Mouse (Mus musculus) intestine, postnatal 0 days (tissue): ENCODE data around the gene Grap2. TPM values are rescaled to one million over a fixed set of nuclear protein-coding genes. Genes with fewer than 3 reads are reported as not detected.

Source experiments
- ATAC-seq: fragments of 200-750 bp; cut with Nextera tagmentation; 2 replicates; pipeline ENCODE4 v1.8.0; 2017; ENCODE audit warnings: mild to moderate bottlenecking, moderate TSS enrichment, moderate library complexity
- H3K27ac ChIP-seq: fragments of 300-500 bp; sonication (generic); 2 replicates; pipeline ENCODE4 v1.5.1; 2014; ENCODE audit warnings: mild to moderate bottlenecking, low read depth, low read length, moderate library complexity
- H3K27me3 ChIP-seq: fragments of 300-500 bp; sonication (generic); replicated peaks from 2 replicates; pipeline ENCODE4 v1.6.1; 2014; ENCODE audit warnings: low read length, mixed read lengths; ENCODE audit not compliant: control insufficient read depth, insufficient read depth
- H3K36me3 ChIP-seq: fragments of 300-500 bp; sonication (generic); 2 replicates; pipeline ENCODE4 v1.6.1; 2014; ENCODE audit warnings: mild to moderate bottlenecking, moderate library complexity; ENCODE audit not compliant: control insufficient read depth, insufficient read depth
- H3K4me1 ChIP-seq: fragments of 300-500 bp; sonication (generic); replicated peaks from 2 replicates; pipeline ENCODE4 v1.6.1; 2014; ENCODE audit warnings: antibody characterized with exemption, low read length, mixed read lengths; ENCODE audit not compliant: control insufficient read depth, insufficient read depth
- H3K4me2 ChIP-seq: fragments of 300-500 bp; sonication (generic); replicated peaks from 2 replicates; pipeline ENCODE4 v1.6.1; 2014; ENCODE audit warnings: low read depth, mild to moderate bottlenecking, moderate library complexity
- H3K4me3 ChIP-seq: fragments of 300-500 bp; sonication (generic); 2 replicates; pipeline ENCODE4 v1.5.1; 2014; ENCODE audit warnings: low read depth, low read length
- H3K9ac ChIP-seq: fragments of 300-500 bp; sonication (generic); 2 replicates; pipeline ENCODE4 v1.6.1; 2014; ENCODE audit warnings: mild to moderate bottlenecking, low read depth, low read length
- H3K9me3 ChIP-seq: fragments of 300-500 bp; sonication (generic); 2 replicates; pipeline ENCODE4 v1.6.1; 2016; ENCODE audit warnings: mixed run types; ENCODE audit not compliant: control insufficient read depth
- CTCF ChIP-seq: sonication (generic); IDR thresholded peaks from 2 replicates; pipeline ENCODE4 v1.5.1; 2016; ENCODE audit warnings: low read depth, mild to moderate bottlenecking, control low read depth, antibody characterized with exemption, moderate library complexity
- WGBS: fragments of 180-500 bp; shearing (Covaris S2); extraction: QIAGEN DNeasy Blood & Tissue Kit; methylation state at CpG from one replicate; pipeline ENCODE4 v1.1.7; 2014; 5-methylcytosine and 5-hydroxymethylcytosine counted together
- polyA plus RNA-seq: library from polyadenylated mRNA; unstranded; fragments of >200 nt; fragmentation: Nextera tagmentation; extraction: Ambion mirVana; gene quantifications from 2 replicates; pipeline ENCODE4 v1.2.1, GENCODE M21; 2015

The Grap2 gene
- polyA plus RNA-seq: 0.24 and 0.27 TPM in 2 replicates

DNA sequence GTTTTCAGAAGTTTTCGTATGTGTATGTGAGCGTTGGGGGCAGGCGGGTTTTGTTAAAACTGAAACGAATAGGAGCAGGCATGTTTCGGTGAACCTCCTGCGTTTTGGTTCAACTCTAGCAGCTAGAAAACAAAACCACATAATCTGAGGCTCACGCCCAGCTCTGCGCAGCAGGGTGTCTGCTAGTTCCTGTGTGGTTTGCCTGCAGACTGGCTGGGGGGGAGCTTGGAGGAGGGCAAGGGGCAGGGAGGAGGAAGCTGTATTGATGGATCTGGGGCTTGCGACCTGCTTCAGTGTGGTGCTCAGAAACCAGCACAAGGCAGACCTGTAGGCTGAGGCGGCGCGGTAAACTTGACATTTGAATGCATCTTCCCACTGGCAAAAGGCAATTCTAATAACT, at the start of gene Grap2:
Gene Grap2 (plus strand): TSS at position 304 of the 400 bp plus-strand sequence.
- Histone ChIP-seq H3K9ac (no peak within 1 kb of the TSS), H3K4me2 (no peak within 1 kb of the TSS), H3K9me3 (no peaks in the 10 kb centered on the region), H3K36me3 (no peaks in the 10 kb centered on the region), H3K27ac (no peak within 1 kb of the TSS), H3K4me1 (no peaks in the 10 kb centered on the region), H3K4me3 (no peak within 1 kb of the TSS), H3K27me3 (0 out of 2 replicates have a peak, but pooled peaks cover 4% of the 10 kb centered on the region)
- no peak for TF ChIP-seq CTCF
- WGBS: 62% methylated on average over 12 of the region's 12 CpGs
- ATAC-seq: no peak

DNA sequence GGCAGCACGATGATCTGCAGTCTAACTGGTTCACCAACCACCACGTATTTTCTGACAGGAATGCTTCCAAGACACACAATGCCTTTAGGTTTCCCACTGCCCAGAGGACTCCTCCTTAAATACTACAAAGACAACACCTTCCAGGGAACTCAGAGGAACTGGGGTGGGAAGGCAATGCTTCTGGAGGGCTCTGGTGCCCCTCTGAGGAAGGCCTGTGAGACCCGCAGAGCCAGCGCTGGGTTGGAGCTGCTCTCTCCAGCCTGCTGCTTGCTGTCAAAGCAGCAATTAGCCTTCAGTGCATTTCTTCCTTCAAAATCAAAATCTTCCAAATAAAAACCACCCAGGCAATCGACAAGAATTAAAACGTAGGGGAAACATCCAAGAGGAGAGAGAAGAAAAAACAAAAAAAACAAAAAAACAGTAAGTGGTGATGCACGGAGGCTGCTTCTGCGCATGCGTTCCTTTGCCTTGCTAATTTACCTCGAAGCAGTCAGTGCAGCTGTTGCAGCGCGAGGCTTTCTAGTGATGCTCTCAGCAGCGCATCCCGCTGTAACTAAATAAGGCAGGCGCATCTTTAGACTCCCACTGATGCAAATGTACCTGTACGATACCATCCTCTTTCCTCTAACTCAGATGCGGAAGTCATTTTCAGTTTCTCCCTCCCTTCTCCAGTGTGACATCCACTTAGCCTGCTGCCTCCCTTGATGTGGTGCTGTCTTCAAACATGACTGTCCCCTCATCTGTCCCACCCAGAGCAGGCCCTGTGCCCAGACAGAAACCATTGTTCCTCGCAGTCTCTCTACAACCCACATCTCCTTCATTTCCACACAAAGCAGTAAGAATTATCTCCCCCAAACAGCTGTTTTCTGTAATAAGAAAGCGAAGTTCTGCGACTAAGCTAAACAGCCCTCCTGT, 42.2 kb upstream of the Grap2 start:
- ATAC-seq: no peak
- no peak overlapping the region for H3K9ac ChIP-seq
- H3K36me3 ChIP-seq: no peaks in the 10 kb centered on the region
- no peaks in the 10 kb centered on the region for H3K4me1 ChIP-seq
- H3K27me3 ChIP-seq: no peaks in the 10 kb centered on the region
- H3K9me3 ChIP-seq: no peaks in the 10 kb centered on the region
- H3K27ac ChIP-seq: no peak overlapping the region
- 58% methylated on average over 20 of the region's 20 CpGs for WGBS
- no peak for TF ChIP-seq CTCF
- H3K4me3 ChIP-seq: no peak overlapping the region
- no peak overlapping the region for H3K4me2 ChIP-seq

DNA sequence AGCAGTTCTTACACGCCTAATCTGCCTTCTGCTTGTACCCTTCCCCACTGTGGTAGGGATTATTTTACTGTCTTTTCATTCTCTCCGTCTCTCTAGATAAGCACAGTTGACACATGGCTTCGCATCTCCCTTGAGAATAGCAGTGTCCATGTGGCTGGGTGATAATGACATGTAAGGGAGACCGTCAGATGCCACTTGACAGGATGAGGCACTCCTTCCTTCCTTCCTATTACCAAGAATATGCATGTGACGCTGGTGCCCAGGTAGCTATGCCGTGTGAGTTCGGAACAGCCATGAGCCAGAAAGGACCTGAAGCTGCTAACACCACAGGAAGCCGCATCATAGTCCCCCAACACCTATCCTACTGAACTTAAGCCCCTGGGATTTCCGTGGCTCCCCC, 41.4 kb upstream of the Grap2 start:
- no peaks in the 10 kb centered on the region for H3K27me3 ChIP-seq
- H3K4me3 ChIP-seq: no peak overlapping the region
- no peak overlapping the region for H3K4me2 ChIP-seq
- H3K9ac ChIP-seq: no peak overlapping the region
- WGBS: 71% methylated on average over 9 of the region's 9 CpGs
- no peak for ATAC-seq
- no peaks in the 10 kb centered on the region for H3K4me1 ChIP-seq
- H3K36me3 ChIP-seq: no peaks in the 10 kb centered on the region
- H3K27ac ChIP-seq: no peak overlapping the region
- H3K9me3 ChIP-seq: no peaks in the 10 kb centered on the region
- no peak for TF ChIP-seq CTCF

DNA sequence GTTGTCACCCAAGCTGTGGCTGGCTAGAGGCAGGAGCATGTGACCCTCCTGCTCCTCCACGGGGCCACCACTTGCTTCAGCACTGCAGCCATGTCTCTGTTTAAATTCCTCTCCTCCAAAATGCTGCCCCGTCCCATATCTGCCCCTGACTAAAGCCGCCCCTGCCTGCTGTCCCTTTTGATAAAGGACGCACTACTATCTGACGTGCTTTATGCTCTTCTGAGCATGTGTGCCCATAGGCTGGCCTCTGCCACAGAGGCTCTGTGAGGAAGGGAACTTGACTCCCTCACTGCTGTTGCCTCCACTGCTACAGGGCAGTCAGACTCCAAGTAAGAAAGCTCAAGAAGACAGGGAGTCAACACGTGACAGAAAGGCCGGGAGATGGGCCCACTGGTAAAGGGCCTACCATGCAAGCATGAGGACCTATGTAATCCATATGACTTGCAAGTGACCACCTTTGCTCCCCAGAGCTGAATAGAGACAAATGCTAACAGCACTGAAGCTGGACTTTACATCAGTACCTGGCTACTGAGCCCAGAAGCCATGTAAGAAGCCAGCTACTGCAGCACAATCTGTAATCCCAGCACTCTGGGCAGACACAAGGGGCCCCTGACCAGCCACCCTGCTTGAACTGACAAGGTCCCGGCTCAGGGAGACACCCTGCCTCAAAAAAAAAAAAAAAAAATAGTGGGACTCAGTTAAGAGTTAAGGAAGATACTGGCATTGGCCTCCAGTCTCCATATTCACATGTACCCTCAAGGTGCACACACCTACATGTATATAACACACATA, 39.9 kb upstream of the Grap2 start:
- Histone ChIP-seq H3K27me3 (no peaks in the 10 kb centered on the region), H3K4me2 (no peak overlapping the region), H3K9me3 (no peaks in the 10 kb centered on the region), H3K36me3 (no peaks in the 10 kb centered on the region), H3K4me3 (no peak overlapping the region), H3K9ac (no peak overlapping the region), H3K4me1 (no peaks in the 10 kb centered on the region), H3K27ac (no peak overlapping the region)
- no peak for ATAC-seq
- 83% methylated on average over 8 of the region's 8 CpGs for WGBS
- no peak for TF ChIP-seq CTCF

- 64% methylated on average over 6 of the region's 6 CpGs for WGBS
- no peak overlapping the region for H3K4me3 ChIP-seq
- H3K36me3 ChIP-seq: no peaks in the 10 kb centered on the region
- H3K27ac ChIP-seq: no peak overlapping the region
- TF ChIP-seq CTCF: no peak
- no peak overlapping the region for H3K9ac ChIP-seq
- H3K27me3 ChIP-seq: no peaks in the 10 kb centered on the region
- no peaks in the 10 kb centered on the region for H3K9me3 ChIP-seq
- no peaks in the 10 kb centered on the region for H3K4me1 ChIP-seq
- ATAC-seq: no peak
- no peak overlapping the region for H3K4me2 ChIP-seq
Observed at GRCm38 (mm10) chr15:80533274-80533673, 39.1 kb upstream of the Grap2 start.

DNA sequence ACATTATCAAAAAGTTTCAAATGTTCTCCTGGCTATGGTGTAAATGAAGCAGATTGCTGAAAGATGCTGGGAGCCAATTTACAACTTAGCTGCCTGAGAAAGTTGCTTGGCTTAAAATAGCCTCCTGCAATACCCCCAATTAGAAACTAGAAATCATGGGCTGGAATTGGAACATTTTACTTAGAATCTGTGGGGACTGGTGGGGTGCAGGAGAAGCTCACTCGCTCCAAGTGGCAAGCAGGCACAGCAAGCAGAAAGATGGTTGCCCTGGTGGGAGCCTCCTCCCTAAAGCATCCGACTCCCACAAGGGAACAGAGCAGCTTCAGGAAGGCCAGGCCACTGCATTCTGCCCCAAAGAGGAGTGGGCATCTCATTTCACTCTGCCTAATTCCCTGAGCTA, 36.3 kb upstream of the Grap2 start:
- no peak for ATAC-seq
- Histone ChIP-seq H3K9me3 (no peaks in the 10 kb centered on the region), H3K27me3 (no peaks in the 10 kb centered on the region), H3K4me1 (no peaks in the 10 kb centered on the region), H3K9ac (no peak overlapping the region), H3K4me3 (no peak overlapping the region), H3K36me3 (no peaks in the 10 kb centered on the region), H3K4me2 (no peak overlapping the region), H3K27ac (no peak overlapping the region)
- no peak for TF ChIP-seq CTCF
- WGBS: 73% methylated on average over 2 of the region's 2 CpGs
